Mouse (Mus musculus): Measurements from ENCODE around the gene Serac1. TPM values are rescaled to one million over a fixed set of nuclear protein-coding genes. Genes with fewer than 3 reads are reported as not detected.
"Not testable (repeated sequence)": the region's sequence is repeated elsewhere in the genome, so short reads cannot be mapped to it uniquely, and the experiment has no call there.

Gene Serac1
- total RNA-seq, 2 experiments from 2014 or later, result 4.1 to 5.1 TPM

- intact Hi-C loops (cut with DNase I; ENCODE audit: low total_unique reads), result no loop called here
- DNase-seq, result no peak
Observed at GRCm38 (mm10) chr17:6073405-6073804, 6.1 kb downstream of the Serac1 start.

DNA sequence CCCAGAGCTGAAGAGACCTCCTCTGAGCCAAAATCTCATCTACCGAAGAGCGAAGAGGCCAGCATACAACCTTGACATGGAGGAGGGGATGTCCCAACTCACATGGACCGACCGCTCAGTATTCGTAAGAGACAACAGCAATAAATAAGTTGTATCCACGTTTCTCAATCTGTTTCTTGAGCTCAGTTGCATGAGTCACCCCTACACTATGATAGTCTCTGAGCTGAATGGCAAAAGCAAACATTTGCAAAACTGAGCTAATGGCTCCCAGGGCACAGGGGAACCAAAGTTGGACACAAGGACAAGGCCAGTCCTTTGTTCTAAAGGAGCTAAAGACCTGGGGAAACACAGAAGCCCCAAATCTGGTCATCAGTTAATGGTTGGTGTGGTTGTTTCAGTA lies 9.7 kb downstream of the Serac1 start:
- intact Hi-C loops (cut with DNase I; ENCODE audit: low total_unique reads), result no loop called here
- no peak for DNase-seq

DNA sequence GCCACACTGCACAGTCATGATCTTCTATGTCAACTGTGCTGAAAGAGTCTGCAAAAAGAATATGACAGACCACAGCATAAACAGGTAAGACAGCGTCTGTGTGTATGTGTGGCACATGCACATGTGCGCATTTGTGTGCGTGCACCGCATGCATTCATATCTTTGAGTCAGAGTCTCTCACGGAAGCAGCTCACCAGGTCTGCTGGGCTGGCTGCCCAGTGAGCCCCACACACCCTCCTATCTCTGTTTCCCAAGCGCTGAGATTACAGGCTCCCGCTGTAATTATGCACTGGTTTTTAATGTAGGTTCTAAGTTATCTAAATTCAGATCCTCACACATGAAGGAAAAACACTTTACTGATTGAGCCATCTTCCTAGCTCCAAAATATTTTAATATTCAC lies 11.9 kb downstream of the Serac1 start:
- intact Hi-C loops (cut with DNase I; ENCODE audit: low total_unique reads), result no loop called here
- no peak for DNase-seq

- DNase-seq, result no peak
- intact Hi-C loops (cut with DNase I; ENCODE audit: low total_unique reads), result no loop called here
Observed at GRCm38 (mm10) chr17:6066021-6066420, 13.5 kb downstream of the Serac1 start.

GRCm38 (mm10) chr17:6063532-6063931 lies 16.0 kb downstream of the Serac1 start:
- no peak for DNase-seq
- intact Hi-C loops (cut with DNase I; ENCODE audit: low total_unique reads), result no loop called here

- intact Hi-C loops (cut with DNase I; ENCODE audit: low total_unique reads), result no loop called here
- DNase-seq, result no peak
Observed at GRCm38 (mm10) chr17:6062793-6063192, 16.7 kb downstream of the Serac1 start.

- intact Hi-C loops (cut with DNase I; ENCODE audit: low total_unique reads), result no loop called here
- DNase-seq, result no peak
Observed at GRCm38 (mm10) chr17:6054934-6055355, 24.6 kb downstream of the Serac1 start.

- intact Hi-C loops (cut with DNase I; ENCODE audit: low total_unique reads), result no loop called here
- no peak for DNase-seq
Observed at GRCm38 (mm10) chr17:6052801-6053200, 26.7 kb downstream of the Serac1 start.

GRCm38 (mm10) chr17:6037507-6037906 lies 42.0 kb downstream of the Serac1 start:
- intact Hi-C loops (cut with DNase I; ENCODE audit: low total_unique reads), result no loop called here
- DNase-seq, result no peak

DNA sequence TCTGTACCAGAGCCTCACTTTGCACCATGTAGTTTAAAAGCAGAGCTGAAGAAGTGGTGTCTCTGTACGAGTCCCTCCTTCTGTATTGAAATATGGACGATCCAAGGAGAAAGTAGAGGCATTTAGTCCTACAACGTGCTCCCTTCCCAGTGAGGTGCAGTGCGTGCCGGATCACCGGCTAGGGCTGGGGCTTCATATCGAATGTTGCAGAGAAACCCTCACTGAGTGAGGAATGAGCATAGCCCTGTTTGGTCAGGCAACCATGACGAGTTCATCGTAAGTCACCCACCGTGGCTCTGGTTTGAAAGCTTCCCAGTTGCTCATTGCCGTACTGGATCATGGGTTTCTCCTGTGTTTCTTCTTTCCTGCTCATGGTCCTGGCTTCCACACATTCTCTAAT lies 42.7 kb downstream of the Serac1 start:
- no peak for DNase-seq
- intact Hi-C loops (cut with DNase I; ENCODE audit: low total_unique reads), result no loop called here

DNA sequence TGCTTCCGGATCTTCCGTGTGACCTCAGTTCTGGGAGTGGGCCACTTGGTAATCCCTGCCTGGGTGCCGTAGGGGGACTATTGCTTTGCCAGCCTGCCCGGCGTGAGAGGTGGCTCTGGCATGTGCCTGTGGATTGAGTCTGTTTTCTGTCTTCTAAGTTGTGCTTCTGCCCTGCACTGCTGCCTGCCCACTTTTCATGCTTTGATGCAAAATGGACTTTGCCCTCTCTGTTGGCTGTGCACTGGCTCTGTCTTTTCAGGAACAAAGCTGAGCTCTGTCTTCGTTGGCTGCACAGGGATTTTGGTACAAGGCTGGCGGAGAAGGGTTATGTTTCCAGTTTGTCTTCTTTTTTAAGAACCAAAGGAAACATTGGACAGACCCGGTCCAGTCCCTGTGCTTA lies 43.1 kb downstream of the Serac1 start:
- intact Hi-C loops (cut with DNase I; ENCODE audit: low total_unique reads), result no loop called here
- DNase-seq, result no peak

GRCm38 (mm10) chr17:6035661-6036060 lies 43.9 kb downstream of the Serac1 start:
- no peak for DNase-seq
- intact Hi-C loops (cut with DNase I; ENCODE audit: low total_unique reads), result no loop called here

DNA sequence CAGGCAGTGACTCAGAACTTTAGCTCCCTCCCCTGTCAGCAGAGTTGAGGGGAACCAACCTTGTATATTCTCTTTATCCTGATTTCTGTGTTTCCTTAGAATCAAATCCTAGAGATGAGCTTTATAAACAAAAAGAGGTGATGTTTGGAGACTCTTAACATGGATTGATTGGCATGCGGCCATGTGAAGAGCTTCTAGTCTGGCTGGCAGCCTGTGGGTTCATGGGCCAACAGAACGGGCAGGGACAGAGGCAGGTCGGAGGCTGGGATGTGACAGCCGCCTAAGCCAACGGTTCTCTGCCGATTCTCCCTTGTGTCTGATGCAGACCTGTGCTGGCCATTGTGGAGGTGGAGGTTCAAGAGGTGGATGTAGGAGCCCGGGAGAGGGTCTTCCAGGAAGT lies 53.7 kb downstream of the Serac1 start:
- intact Hi-C loops (cut with DNase I; ENCODE audit: low total_unique reads), result no loop called here
- no peak for DNase-seq

DNA sequence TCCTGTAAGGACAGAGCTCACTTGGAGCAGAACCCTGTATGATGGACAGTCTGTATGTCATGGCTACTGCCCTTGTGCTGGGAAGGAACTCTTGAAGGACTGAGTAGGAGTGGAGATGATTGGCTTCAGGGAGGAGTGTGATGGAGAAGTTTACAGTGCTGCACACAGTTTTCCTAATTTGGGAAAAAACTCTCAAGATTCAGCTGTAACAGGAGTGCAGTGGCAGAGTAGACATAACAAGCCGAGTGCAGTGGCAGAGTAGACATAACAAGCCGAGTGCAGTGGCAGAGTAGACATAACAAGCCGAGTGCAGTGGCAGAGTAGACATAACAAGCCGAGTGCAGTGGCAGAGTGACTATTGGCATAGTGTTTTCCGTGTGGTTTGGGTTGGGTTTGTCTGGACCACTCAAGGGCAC lies 58.2 kb downstream of the Serac1 start:
- intact Hi-C loops (cut with DNase I; ENCODE audit: low total_unique reads); DNase-seq: not testable (repeated sequence)

- intact Hi-C loops (cut with DNase I; ENCODE audit: low total_unique reads), result no loop called here
Observed at GRCm38 (mm10) chr17:6020636-6021035, 58.9 kb downstream of the Serac1 start.

DNA sequence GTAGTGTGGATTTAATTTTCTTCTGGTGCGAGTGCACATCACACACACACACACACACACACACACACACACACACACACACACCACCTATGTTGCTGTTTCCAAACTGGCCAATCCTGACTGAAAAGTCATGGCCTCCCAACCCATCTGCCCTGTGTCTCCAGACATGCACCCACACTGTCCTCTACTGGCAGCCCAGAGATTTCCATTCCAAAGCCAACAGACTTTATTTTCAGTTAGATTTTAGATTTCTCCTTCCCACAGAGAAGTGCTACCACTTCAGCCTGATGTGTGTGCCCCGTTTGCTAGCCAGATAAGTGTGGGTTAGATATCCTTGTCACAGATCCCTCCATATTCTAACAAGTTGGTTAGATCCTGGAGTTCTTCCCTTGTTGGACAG lies 59.8 kb downstream of the Serac1 start:
- peak; percentile 50 for DNase-seq
- intact Hi-C loops (cut with DNase I; ENCODE audit: low total_unique reads), result loop anchor here (5.0 kb wide), 1 partner anchor 77 kb away; the partner anchor contains the start of gene Synj2

More at GRCm38 (mm10) chr17:6020636-6021035, 58.9 kb downstream of the Serac1 start:
- DNase-seq, result no peak

- intact Hi-C loops (cut with DNase I; ENCODE audit: low total_unique reads), result loop anchor here (5.0 kb wide), 1 partner anchor 76 kb away; the partner anchor contains the start of gene Synj2
- no peak for DNase-seq
Observed at GRCm38 (mm10) chr17:6018348-6018747, 61.2 kb downstream of the Serac1 start.

DNA sequence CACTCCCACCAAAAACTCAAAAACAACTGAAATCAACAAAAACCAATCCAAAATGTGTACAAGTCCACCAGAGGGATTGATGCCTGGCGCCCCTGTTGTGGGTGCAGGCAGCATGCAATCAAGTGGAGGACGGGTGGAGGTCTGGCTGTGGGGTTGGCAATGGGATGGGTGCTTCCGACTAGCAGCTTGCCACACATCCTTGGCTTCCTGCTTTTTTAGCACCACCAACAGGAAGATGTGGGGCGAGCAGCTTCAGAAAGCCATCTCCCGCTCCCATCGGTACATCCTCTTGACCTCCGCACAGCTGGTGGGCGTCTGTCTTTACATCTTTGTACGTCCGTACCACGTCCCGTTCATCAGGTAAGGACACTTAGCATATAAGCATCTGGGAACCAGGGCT lies 62.3 kb downstream of the Serac1 start:
- no peak for DNase-seq
- intact Hi-C loops (cut with DNase I; ENCODE audit: low total_unique reads), result loop anchor here (5.0 kb wide), 1 partner anchor 75 kb away; the partner anchor contains the start of gene Synj2

DNA sequence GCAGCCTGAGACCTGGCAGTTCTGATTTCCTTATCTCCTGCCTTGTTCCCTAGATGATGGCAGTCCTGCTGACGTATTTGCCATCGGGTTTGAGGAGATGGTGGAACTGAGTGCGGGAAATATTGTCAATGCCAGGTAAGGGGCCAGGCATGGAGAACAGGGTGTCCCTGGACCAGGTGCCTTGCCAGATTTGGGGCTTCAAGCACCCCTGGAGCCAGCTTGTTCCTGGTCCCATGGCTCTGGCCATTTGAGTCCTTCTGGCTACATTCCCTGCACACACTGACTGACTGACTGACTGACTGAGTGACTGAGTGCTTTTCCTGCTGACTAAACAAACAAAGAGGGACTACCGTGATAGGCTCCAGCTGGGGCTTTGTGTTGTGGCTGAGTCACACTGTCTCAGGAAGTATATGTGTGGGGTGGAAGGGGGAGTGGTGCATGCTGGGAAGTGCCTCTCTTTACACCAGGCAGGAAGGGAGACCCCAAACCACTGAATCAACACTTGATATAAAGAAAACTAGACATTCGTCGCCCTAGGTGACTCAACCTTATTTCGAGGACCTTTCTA lies 63.2 kb downstream of the Serac1 start:
- intact Hi-C loops (cut with DNase I; ENCODE audit: low total_unique reads), result loop anchor here (5.0 kb wide), 1 partner anchor 74 kb away; the partner anchor contains the start of gene Synj2
- DNase-seq, result no peak

DNA sequence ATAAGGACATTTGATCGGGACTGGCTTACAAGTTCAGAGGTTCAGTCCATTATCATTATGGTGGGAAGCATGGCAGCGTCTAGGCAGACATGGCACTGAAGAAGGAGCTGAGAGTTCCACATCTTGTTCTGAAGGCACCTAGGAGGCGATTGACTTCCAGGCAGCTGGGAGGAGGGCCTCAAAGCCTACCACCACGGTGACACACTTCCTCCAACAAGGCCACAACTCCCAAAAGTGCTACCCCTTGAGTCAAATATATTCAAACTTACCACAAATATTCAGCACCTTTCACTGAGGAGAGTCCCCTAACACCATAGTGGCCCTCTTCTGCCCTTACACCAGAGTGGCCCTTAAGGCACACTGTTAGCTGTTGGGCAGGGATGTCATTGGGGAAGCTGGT lies 64.6 kb downstream of the Serac1 start:
- DNase-seq, result no peak
- intact Hi-C loops (cut with DNase I; ENCODE audit: low total_unique reads), result loop anchor here (5.0 kb wide), 1 partner anchor 73 kb away; the partner anchor contains the start of gene Synj2

- intact Hi-C loops (cut with DNase I; ENCODE audit: low total_unique reads), result no loop called here
- DNase-seq, result no peak
Observed at GRCm38 (mm10) chr17:6013079-6013478, 66.5 kb downstream of the Serac1 start.

- intact Hi-C loops (cut with DNase I; ENCODE audit: low total_unique reads), result no loop called here
- DNase-seq, result no peak
Observed at GRCm38 (mm10) chr17:6009606-6010005, 69.9 kb downstream of the Serac1 start.

Measured in gastrocnemius, postnatal 14 days (tissue).